ENCODE assay signal across 7 mouse cellular contexts in genomic region chr3:55111935-55112709, GRCm38 (mm10). TPM values are rescaled to one million over a fixed set of nuclear protein-coding genes. Genes with fewer than 3 reads are reported as not detected.
DNase-seq lines count a peak whose midpoint lies in the region; ATAC-seq lines count a peak whose summit lies in the region.

TSS of gene Spg20 (plus strand) at chr3:55112108.

- peak within 1 kb of the TSS; percentile 68 for H3K4me2 ChIP-seq in midbrain, embryonic 13.5 days (replicated peaks)

- peak; percentile 97 for ATAC-seq in granulocyte monocyte progenitor cell, adult 5-6 weeks (replicated peaks; ENCODE audit: poor library complexity, severe bottlenecking)
- ATAC-seq in midbrain, embryonic 13.5 days, result peak; percentile 98

- H3K4me1 ChIP-seq in embryonic facial prominence, embryonic 10.5 days, result peaks cover 28% of the 10 kb centered on the region
- H3K4me1 ChIP-seq in limb, embryonic 10.5 days, result peaks cover 17% of the 10 kb centered on the region; the same call in 1 of the 2 replicates
- peaks cover 27% of the 10 kb centered on the region for H3K4me1 ChIP-seq in midbrain, embryonic 13.5 days (replicated peaks)

- no peaks in the 10 kb centered on the region for H3K9me3 ChIP-seq in embryonic facial prominence, embryonic 10.5 days
- H3K9me3 ChIP-seq in limb, embryonic 10.5 days (replicated peaks), result no peaks in the 10 kb centered on the region
- no peaks in the 10 kb centered on the region for H3K9me3 ChIP-seq in midbrain, embryonic 13.5 days

- H3K27ac ChIP-seq in embryonic facial prominence, embryonic 10.5 days (replicated peaks), result peak within 1 kb of the TSS; percentile 97
- peak within 1 kb of the TSS; percentile 99 for H3K27ac ChIP-seq in limb, embryonic 10.5 days
- H3K27ac ChIP-seq in midbrain, embryonic 13.5 days, result peak within 1 kb of the TSS; percentile 86

- H3K27me3 ChIP-seq in embryonic facial prominence, embryonic 10.5 days (replicated peaks; ENCODE audit: low read depth, poor library complexity, severe bottlenecking), result no peaks in the 10 kb centered on the region
- no peaks in the 10 kb centered on the region for H3K27me3 ChIP-seq in limb, embryonic 10.5 days (ENCODE audit: low read depth, poor library complexity, severe bottlenecking)
- H3K27me3 ChIP-seq in midbrain, embryonic 13.5 days, result no peaks in the 10 kb centered on the region

- under 1% methylated on average over 58 of the region's 58 CpGs for WGBS in embryonic facial prominence, embryonic 10.5 days
- WGBS in limb, embryonic 10.5 days, result 1% methylated on average over 58 of the region's 58 CpGs
- under 1% methylated on average over 58 of the region's 58 CpGs for WGBS in midbrain, embryonic 13.5 days

- H3K4me3 ChIP-seq in embryonic facial prominence, embryonic 10.5 days, result peak within 1 kb of the TSS; percentile 84
- peak within 1 kb of the TSS; percentile 93 for H3K4me3 ChIP-seq in limb, embryonic 10.5 days
- H3K4me3 ChIP-seq in midbrain, embryonic 13.5 days (replicated peaks), result peak within 1 kb of the TSS; percentile 82

- peaks cover 9% of the 10 kb centered on the region for H3K36me3 ChIP-seq in embryonic facial prominence, embryonic 10.5 days (replicated peaks)
- H3K36me3 ChIP-seq in limb, embryonic 10.5 days, result peaks cover 10% of the 10 kb centered on the region
- peaks cover 6% of the 10 kb centered on the region for H3K36me3 ChIP-seq in midbrain, embryonic 13.5 days

- DNase-seq in adrenal gland, postnatal 10 days, result peak; percentile 99
- DNase-seq in embryonic facial prominence, embryonic 10.5 days (ENCODE audit: low spot score), result peak; percentile 97
- peak; percentile 92 for DNase-seq in kidney, adult 11 months
- peak; percentile 99 for DNase-seq in limb, embryonic 10.5 days (ENCODE audit: low spot score)
- DNase-seq in spleen, adult 12 weeks (ENCODE audit: low spot score), result peak; percentile 79

- H3K9ac ChIP-seq in midbrain, embryonic 13.5 days (replicated peaks), result peak within 1 kb of the TSS; percentile 93

RNA-seq across cellular contexts. Expression of gene Spg20, which starts in this region (rescaled TPM):
- total RNA-seq in adrenal gland, postnatal 10 days (2021), result 10 to 100 TPM; 46.3 to 50.3 TPM
- 72.1 and 75.9 TPM in 2 replicates for polyA plus RNA-seq in embryonic facial prominence, embryonic 10.5 days (2016; fragmentation: Nextera tagmentation; extraction: Ambion mirVana)
- total RNA-seq in granulocyte monocyte progenitor cell, adult 5-6 weeks (2014; fragmentation: Nextera tagmentation), result 9.5 and 14.7 TPM in 2 replicates
- 19.6 and 26.0 TPM in 2 replicates for total RNA-seq in granulocyte monocyte progenitor cell, adult 5-6 weeks (2017)
- 72.5 and 88.5 TPM in 2 replicates for polyA plus RNA-seq in limb, embryonic 10.5 days (2016; fragmentation: Nextera tagmentation; extraction: Ambion mirVana)
- polyA plus RNA-seq in midbrain, embryonic 13.5 days (2015; fragmentation: Nextera tagmentation; extraction: Ambion mirVana), result 19.2 and 20.6 TPM in 2 replicates

Comparison
In these comparisons a context has a peak if more than half of its experiments do, and no peak if none do; other contexts are left out.
1. Peak in every context shown above with its lines: DNase-seq, ATAC-seq, H3K4me3 ChIP-seq and H3K27ac ChIP-seq.